Mouse (Mus musculus) midbrain, embryonic 12.5 days (tissue): Measurements from ENCODE around the gene Mrps6. TPM values are rescaled to one million over a fixed set of nuclear protein-coding genes. Genes with fewer than 3 reads are reported as not detected.
A peak's percentile ranks its signal among the peaks of the same experiment; 100 is the strongest.

Experiments used
- ATAC-seq: fragments of 200-750 bp; cut with Nextera tagmentation; 2 replicates; pipeline ENCODE4 v1.8.0; 2017; ENCODE audit warnings: low read depth, moderate TSS enrichment, moderate library complexity; ENCODE audit not compliant: low FRiP score
- H3K27ac ChIP-seq: fragments of 300-500 bp; sonication (generic); replicated peaks from 2 replicates; pipeline ENCODE4 v1.5.1; 2016; ENCODE audit warnings: mild to moderate bottlenecking
- H3K27me3 ChIP-seq: fragments of 300-500 bp; sonication (generic); 2 replicates; pipeline ENCODE4 v1.6.1; 2016; ENCODE audit warnings: mild to moderate bottlenecking
- H3K36me3 ChIP-seq: fragments of 300-500 bp; sonication (generic); 2 replicates; pipeline ENCODE4 v1.6.1; 2016
- H3K4me1 ChIP-seq: fragments of 300-500 bp; sonication (generic); 2 replicates; pipeline ENCODE4 v1.6.1; 2016
- H3K4me2 ChIP-seq: fragments of 300-500 bp; sonication (generic); replicated peaks from 2 replicates; pipeline ENCODE4 v1.6.1; 2016; ENCODE audit warnings: mild to moderate bottlenecking, moderate library complexity
- H3K4me3 ChIP-seq: fragments of 300-500 bp; sonication (generic); 2 replicates; pipeline ENCODE4 v1.5.1; 2016; ENCODE audit warnings: mild to moderate bottlenecking
- H3K9ac ChIP-seq: fragments of 300-500 bp; sonication (generic); replicated peaks from 2 replicates; pipeline ENCODE4 v1.6.1; 2016; ENCODE audit warnings: mild to moderate bottlenecking, moderate library complexity
- H3K9me3 ChIP-seq: fragments of 300-500 bp; sonication (generic); 2 replicates; pipeline ENCODE4 v1.6.1; 2016; ENCODE audit warnings: mild to moderate bottlenecking
- WGBS: fragments of 180-500 bp; shearing (Covaris S2); methylation state at CpG from one replicate; pipeline ENCODE4 v1.1.7; 2016; 5-methylcytosine and 5-hydroxymethylcytosine counted together
- polyA plus RNA-seq: library from polyadenylated mRNA; unstranded; fragments of >200 nt; fragmentation: Nextera tagmentation; extraction: Ambion mirVana; gene quantifications from 2 replicates; pipeline ENCODE4 v1.2.1, GENCODE M21; 2016

The Mrps6 gene
- polyA plus RNA-seq, 1 experiment from 2014 or later, result 109 TPM

DNA sequence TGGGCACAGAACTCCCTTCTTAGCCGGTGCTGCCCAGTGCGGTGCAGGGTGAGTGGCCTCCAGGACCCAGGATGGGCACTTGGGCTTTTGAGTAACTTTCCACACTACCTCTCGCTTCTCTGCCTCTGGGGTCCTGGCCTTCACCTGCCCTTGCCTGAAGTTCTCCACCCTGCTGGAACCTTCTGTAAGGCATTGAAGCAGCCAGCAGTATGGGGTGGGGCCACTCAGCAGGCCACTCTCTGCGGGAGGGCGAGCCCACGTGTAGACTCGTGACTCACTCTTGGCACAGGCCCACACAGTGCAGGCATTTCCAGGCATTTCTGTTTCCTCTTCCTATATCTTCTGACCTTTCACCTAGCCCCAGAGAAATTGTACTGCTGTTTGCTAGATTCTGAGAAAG lies 18.6 kb upstream of the Mrps6 start:
- no peaks in the 10 kb centered on the region for H3K4me1 ChIP-seq
- no peak overlapping the region for H3K9ac ChIP-seq
- H3K27me3 ChIP-seq, result no peaks in the 10 kb centered on the region
- no peak overlapping the region for H3K27ac ChIP-seq
- H3K9me3 ChIP-seq, result no peaks in the 10 kb centered on the region
- H3K4me3 ChIP-seq, result no peak overlapping the region
- WGBS, result 87% methylated on average over 7 of the region's 7 CpGs
- H3K4me2 ChIP-seq, result no peak overlapping the region
- ATAC-seq, result no peak
- no peaks in the 10 kb centered on the region for H3K36me3 ChIP-seq

DNA sequence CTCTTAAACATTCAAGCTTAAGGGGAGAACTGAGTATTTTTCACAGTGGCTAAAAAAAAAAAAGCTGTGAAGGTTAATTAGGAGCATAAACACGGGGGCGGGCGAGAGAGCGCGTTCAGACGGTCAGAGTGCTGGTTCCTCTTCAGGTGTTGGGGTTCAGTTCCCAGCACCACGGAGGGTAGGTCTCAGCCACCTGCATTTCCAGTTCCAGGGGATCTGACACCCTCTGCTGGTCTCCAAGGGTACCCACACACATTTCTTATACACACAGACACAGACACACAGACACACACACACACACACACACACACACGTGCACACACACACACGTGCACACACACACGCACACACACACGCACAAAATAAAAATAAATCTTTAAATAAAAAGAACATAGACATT lies 18.1 kb upstream of the Mrps6 start:
- Histone ChIP-seq H3K9me3 (no peaks in the 10 kb centered on the region), H3K9ac (no peak overlapping the region), H3K4me1 (no peaks in the 10 kb centered on the region), H3K4me3 (no peak overlapping the region), H3K27me3 (no peaks in the 10 kb centered on the region), H3K27ac (no peak overlapping the region), H3K36me3 (no peaks in the 10 kb centered on the region), H3K4me2 (no peak overlapping the region)
- ATAC-seq, result no peak
- WGBS, result 94% methylated on average over 11 of the region's 11 CpGs

DNA sequence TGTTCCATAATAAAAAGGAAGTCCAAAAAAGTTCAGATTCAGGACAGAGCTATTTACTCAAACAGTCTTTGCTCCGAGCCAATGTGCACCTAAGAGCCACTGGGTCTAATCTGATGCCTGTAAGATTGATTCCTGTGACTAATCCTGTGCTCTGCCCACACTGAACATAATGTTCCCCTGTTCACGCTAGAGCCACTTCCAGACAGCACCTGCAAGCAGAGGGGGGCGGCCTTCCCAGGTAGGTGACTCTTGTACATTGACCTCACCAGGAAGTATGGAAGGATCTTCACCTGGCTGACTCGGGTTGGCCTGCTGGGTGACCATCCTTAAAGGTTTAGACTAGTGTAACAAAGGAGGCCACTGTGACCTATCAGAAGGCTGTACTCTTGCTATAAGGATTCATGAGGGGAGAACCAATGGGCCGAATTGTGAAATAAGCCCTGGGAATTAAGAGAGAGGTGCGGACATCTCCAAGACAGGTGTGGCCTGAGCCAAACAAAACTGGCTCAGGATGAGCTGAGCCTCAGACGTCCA lies 6.2 kb upstream of the Mrps6 start:
- no peak overlapping the region for H3K9ac ChIP-seq
- no peak for ATAC-seq
- H3K27me3 ChIP-seq, result peaks cover 4% of the 10 kb centered on the region; the same call in 1 of the 2 replicates
- no peaks in the 10 kb centered on the region for H3K36me3 ChIP-seq
- H3K9me3 ChIP-seq, result peaks cover 11% of the 10 kb centered on the region
- WGBS, result 80% methylated on average over 7 of the region's 7 CpGs
- H3K27ac ChIP-seq, result no peak overlapping the region
- H3K4me3 ChIP-seq, result no peak overlapping the region
- peaks cover 3% of the 10 kb centered on the region; the same call in 1 of the 2 replicates for H3K4me1 ChIP-seq
- no peak overlapping the region for H3K4me2 ChIP-seq

DNA sequence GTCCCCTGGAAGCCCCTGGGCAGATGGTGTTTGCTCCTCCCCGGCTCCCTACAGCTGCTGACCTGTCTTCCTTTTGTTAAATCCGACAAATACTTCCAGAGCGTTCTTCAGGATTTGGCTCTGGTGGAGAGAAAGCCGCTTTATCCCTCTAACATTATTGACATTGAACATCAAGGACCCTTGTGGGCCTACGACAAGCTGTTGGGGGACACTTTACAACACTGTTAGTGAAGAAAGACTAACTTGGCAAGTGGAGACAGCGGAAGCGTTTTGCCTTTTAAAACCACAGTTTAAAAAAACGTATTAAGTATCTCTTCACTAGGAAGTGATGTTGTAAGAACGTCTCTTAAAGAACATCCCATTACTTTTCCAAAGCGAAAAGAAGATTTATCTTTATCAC lies 5.5 kb upstream of the Mrps6 start:
- no peak for ATAC-seq
- 71% methylated on average over 10 of the region's 10 CpGs for WGBS
- H3K9ac ChIP-seq, result no peak overlapping the region

DNA sequence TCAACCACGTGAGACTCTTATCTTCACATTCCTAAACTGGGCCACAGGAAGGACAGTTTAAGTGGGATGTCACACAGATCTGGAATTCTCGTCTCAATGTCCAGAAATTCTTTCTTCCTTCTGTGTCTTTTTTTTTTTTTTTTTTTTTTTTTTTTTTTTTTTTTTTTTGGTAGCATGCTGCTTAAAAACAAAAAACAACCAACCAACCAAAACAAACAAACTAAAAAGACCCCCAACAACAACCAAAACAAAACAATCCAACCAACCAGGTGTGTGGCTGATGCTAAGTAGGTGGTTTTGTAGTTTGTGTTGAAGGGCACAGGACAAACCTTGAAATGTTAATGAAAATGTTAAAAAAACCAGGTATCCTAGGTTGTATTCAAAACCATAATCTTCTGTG lies 1.4 kb upstream of the Mrps6 start:
- WGBS, result 62% methylated on average over 2 of the region's 2 CpGs
- no peak overlapping the region for H3K4me3 ChIP-seq
- H3K27ac ChIP-seq, result no peak overlapping the region
- peaks cover 11% of the 10 kb centered on the region for H3K9me3 ChIP-seq
- H3K9ac ChIP-seq, result no peak overlapping the region
- peaks cover 26% of the 10 kb centered on the region for H3K4me1 ChIP-seq
- ATAC-seq, result no peak
- H3K27me3 ChIP-seq, result peaks cover 4% of the 10 kb centered on the region; the same call in 1 of the 2 replicates
- peaks cover 9% of the 10 kb centered on the region for H3K36me3 ChIP-seq
- no peak overlapping the region for H3K4me2 ChIP-seq

More for the DNA sequence above, 5.5 kb upstream of the Mrps6 start:
- Histone ChIP-seq H3K9me3 (peaks cover 11% of the 10 kb centered on the region), H3K27ac (no peak overlapping the region), H3K27me3 (peaks cover 4% of the 10 kb centered on the region; the same call in 1 of the 2 replicates), H3K4me3 (no peak overlapping the region), H3K4me1 (peaks cover 7% of the 10 kb centered on the region; the same call in 1 of the 2 replicates), H3K36me3 (no peaks in the 10 kb centered on the region), H3K4me2 (no peak overlapping the region)

DNA sequence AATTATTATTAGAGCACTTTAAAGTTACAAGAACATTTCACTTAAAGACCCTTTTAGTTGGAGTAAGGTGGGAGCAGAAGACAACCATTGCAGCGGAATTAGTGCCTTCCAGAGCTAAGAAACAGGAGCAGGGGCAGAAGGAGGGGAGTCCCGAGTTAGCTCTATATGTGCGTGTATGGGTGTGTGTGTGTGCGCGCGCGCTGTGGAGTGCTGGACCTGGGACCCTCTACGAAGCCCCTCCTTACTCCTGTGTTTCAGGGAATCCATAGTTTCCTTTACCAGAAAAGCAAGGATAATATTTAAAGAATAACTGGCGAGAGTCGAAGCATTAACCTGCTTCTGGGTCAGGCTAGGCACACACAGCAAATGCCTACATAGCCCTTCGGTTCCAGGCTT lies 616 bp upstream of the Mrps6 start:
- WGBS, result 7% methylated on average over 11 of the region's 11 CpGs
- Histone ChIP-seq H3K9me3 (peaks cover 11% of the 10 kb centered on the region), H3K4me2 (peak overlapping the region; percentile 94), H3K4me1 (peaks cover 26% of the 10 kb centered on the region), H3K4me3 (peak overlapping the region; percentile 80), H3K9ac (peak overlapping the region; percentile 95), H3K27me3 (peaks cover 4% of the 10 kb centered on the region; the same call in 1 of the 2 replicates), H3K27ac (peak overlapping the region; percentile 77), H3K36me3 (peaks cover 14% of the 10 kb centered on the region)
- peak; percentile 59 for ATAC-seq

DNA sequence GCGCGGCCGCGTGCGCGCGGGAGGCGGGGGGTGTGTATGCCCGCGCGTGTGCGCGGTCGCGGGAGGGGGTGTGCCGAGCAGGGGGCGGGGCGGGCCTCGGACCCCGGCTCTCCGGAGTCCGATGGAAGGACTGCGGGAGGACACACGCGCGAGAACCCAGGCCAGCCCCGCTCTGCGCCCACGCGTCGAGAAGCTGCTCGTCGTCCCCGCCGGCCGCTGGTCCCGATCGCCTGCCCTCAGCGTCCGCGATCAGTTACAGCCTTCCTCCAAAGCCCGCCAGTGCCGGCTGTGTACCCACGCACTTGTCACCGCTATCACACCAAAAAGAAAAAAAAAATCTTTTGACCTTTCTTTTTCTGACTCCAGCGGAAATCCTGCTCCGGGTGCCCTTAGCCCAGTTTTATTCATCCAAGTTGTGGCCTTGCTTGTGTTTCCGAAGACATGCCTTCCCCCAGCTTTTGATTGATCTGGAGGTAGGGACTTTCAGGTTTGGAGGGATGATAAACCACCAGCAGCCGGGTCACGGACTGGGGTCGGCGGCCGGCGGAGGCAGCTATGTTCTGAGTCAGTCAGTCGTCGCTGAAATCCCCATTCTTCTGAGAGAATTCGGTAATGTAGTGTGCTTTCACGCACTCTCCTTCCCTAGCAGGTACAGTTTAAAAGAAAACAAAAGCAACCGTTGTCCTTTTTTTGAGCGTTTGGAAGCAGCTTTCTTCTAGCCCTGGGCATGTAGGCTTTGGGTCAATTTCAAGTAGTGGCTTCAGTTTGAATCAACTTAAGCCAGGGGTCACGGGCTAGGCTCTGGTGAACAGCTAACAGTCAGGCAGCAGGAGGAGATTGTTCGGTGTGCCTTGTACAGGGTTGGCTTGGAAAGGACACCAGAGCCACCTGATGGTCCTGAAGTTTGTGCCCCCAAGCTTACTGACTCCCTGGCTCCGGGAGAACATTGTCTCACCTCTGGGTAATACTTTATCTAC lies 862 bp downstream of the Mrps6 start:
- ATAC-seq, result peak; percentile 31; the same call in 1 of the 2 replicates
- WGBS, result 2% methylated on average over 41 of the region's 63 CpGs
- peak overlapping the region; percentile 94 for H3K4me2 ChIP-seq

DNA sequence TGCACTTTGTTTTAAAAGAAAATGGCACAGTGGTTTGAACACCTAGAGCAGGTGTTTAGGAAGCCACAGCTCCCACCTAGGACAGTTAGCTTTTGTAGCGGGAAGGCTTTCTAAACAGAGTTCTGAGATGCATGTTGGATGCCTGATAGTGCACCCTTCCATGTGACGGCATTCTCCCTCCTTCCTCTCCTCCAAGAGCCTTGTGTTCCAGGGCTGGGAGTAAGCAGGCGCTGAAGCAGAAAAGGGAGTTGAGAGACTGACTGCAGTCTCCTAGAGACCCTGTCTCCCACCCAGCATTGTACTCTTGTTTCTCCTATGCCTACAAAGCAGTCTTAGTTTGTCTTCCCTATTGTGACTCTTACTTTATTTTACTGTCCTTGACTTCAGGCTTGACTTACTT lies 2.1 kb downstream of the Mrps6 start:
- Histone ChIP-seq H3K27me3 (peaks cover 4% of the 10 kb centered on the region; the same call in 1 of the 2 replicates), H3K4me1 (peaks cover 26% of the 10 kb centered on the region), H3K36me3 (peaks cover 26% of the 10 kb centered on the region), H3K9me3 (no peaks in the 10 kb centered on the region), H3K4me3 (no peak overlapping the region), H3K4me2 (peak overlapping the region; percentile 94), H3K27ac (no peak overlapping the region), H3K9ac (no peak overlapping the region)
- ATAC-seq, result no peak
- WGBS, result 74% methylated on average over 3 of the region's 3 CpGs

More for the DNA sequence above, 862 bp downstream of the Mrps6 start:
- peak overlapping the region; percentile 77 for H3K27ac ChIP-seq
- H3K9ac ChIP-seq, result peak overlapping the region; percentile 95
- H3K4me1 ChIP-seq, result peaks cover 26% of the 10 kb centered on the region
- H3K4me3 ChIP-seq, result peak overlapping the region; percentile 80
- H3K9me3 ChIP-seq, result peaks cover 7% of the 10 kb centered on the region
- H3K36me3 ChIP-seq, result peaks cover 26% of the 10 kb centered on the region
- H3K27me3 ChIP-seq, result peaks cover 4% of the 10 kb centered on the region; the same call in 1 of the 2 replicates

DNA sequence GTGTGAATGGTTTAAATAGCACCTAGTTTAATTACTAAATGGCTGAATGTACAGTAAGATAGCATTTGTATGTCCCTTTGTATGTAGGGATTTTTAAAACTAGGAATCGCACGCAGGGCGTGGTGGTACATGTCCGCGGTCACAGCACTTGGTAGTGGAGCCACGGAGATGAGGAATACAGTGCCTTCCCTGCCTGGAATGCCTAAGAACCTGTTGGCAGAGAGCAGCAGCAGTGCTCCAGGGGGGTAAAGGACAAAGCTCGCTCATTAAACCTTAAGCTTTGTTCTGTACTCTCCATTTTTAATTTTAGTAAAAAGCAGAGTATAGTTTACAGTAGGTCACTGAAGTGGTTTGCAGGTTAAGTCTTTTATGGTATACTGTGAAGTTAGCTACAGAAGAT lies 3.5 kb downstream of the Mrps6 start:
- Histone ChIP-seq H3K4me1 (peaks cover 26% of the 10 kb centered on the region), H3K9ac (no peak overlapping the region), H3K36me3 (peaks cover 26% of the 10 kb centered on the region), H3K4me2 (no peak overlapping the region), H3K4me3 (no peak overlapping the region), H3K27me3 (peaks cover under 1% of the 10 kb centered on the region; the same call in 1 of the 2 replicates), H3K27ac (no peak overlapping the region), H3K9me3 (no peaks in the 10 kb centered on the region)
- ATAC-seq, result no peak
- WGBS, result 98% methylated on average over 7 of the region's 7 CpGs

DNA sequence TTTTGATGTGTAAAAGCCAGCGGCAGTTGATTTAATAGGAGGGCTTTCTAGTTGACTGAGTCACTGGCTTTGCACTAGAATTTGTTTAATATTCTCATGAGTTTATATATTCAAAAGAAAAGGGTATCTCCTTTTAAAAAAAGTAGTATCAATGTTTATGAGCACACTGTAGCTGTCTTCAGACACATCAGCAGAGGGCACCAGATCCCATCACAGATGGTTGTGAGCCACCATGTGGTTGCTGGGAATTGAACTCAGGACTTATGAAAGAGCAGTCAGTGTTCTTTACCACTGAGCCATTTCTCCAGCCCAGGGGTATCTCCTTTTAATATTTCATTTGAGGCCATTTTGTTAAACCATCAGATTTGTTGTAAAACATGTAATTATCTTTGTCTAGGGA lies 4.8 kb downstream of the Mrps6 start:
- WGBS, result 100% methylated on average over 1 of the region's 1 CpGs
- Histone ChIP-seq H3K36me3 (peaks cover 34% of the 10 kb centered on the region), H3K4me2 (no peak overlapping the region), H3K4me3 (no peak overlapping the region), H3K27ac (no peak overlapping the region), H3K9ac (no peak overlapping the region), H3K9me3 (no peaks in the 10 kb centered on the region), H3K27me3 (no peaks in the 10 kb centered on the region), H3K4me1 (peaks cover 20% of the 10 kb centered on the region)
- no peak for ATAC-seq

DNA sequence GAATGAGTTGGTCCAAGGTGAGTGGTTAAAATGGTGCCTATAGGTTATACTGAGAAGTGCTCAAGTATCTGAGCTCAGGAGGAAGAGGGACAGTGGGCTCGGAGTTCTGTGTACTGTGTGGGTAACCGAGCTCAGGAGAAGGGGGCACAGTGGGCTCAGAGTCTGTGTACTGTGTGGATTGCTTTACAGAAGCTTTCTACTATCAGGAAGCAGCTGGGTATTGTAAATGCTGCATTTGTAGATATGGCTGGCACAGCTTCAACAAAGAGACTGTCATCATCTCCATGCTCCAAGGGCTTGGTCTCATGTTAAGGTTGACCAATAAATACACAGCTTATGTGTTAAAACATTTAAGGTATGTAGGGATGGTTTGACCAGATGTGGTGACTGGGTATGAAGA lies 6.7 kb downstream of the Mrps6 start:
- H3K36me3 ChIP-seq, result peaks cover 50% of the 10 kb centered on the region
- H3K4me3 ChIP-seq, result no peak overlapping the region
- H3K9me3 ChIP-seq, result no peaks in the 10 kb centered on the region
- 91% methylated on average over 2 of the region's 2 CpGs for WGBS
- H3K4me1 ChIP-seq, result peaks cover 8% of the 10 kb centered on the region; the same call in 1 of the 2 replicates
- H3K9ac ChIP-seq, result no peak overlapping the region
- no peak for ATAC-seq
- H3K27me3 ChIP-seq, result no peaks in the 10 kb centered on the region
- H3K27ac ChIP-seq, result no peak overlapping the region
- no peak overlapping the region for H3K4me2 ChIP-seq

DNA sequence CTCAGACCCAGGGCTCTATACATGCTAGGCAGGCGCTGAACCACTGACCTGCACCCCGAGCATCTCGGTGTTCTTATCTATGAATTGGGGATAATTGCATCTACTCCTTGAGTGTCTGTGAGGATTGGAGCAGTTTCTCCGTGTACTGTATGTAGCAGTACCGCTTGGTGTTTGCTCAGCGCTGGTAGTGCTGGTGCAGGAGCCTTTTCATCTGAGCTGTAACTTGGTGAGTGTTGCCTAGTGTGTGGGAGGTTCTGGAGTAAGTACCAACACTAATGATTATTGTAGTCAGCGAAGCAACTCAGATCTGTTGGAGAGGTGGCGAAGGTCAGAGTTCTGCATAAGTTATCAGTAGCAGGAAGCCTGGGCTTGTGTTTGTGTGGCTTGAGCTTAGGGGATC lies 12.3 kb downstream of the Mrps6 start:
- WGBS, result 92% methylated on average over 8 of the region's 8 CpGs
- no peaks in the 10 kb centered on the region for H3K4me1 ChIP-seq
- H3K4me2 ChIP-seq, result no peak overlapping the region
- no peaks in the 10 kb centered on the region for H3K9me3 ChIP-seq
- H3K36me3 ChIP-seq, result peaks cover 39% of the 10 kb centered on the region
- no peak overlapping the region for H3K27ac ChIP-seq
- H3K4me3 ChIP-seq, result no peak overlapping the region
- no peak overlapping the region for H3K9ac ChIP-seq
- no peak for ATAC-seq
- H3K27me3 ChIP-seq, result no peaks in the 10 kb centered on the region
